Mouse (Mus musculus) left cerebral cortex, adult 9 months (tissue): ENCODE data around the gene Nt5dc1.
"Not testable (repeated sequence)": the region's sequence is repeated elsewhere in the genome, so short reads cannot be mapped to it uniquely, and the experiment has no call there.

Experiments
- DNase-seq, 2 experiments: peaks; one replicate each; pipeline ENCODE4 v3.0.0; 2022; ENCODE audit warnings: low spot score in 2 of 2

The Nt5dc1 gene

GRCm38 (mm10) chr10:34418204-34418756 lies at the start of gene Nt5dc1:
Gene Nt5dc1, minus strand, starts transcription at chr10:34418552.
- DNase-seq: peak; percentile 36 to 87

GRCm38 (mm10) chr10:34464321-34464720 lies 46.0 kb upstream of the Nt5dc1 start:
- DNase-seq: no peak

GRCm38 (mm10) chr10:34461451-34461850 lies 43.1 kb upstream of the Nt5dc1 start:
- DNase-seq: no peak

GRCm38 (mm10) chr10:34449469-34449868 lies 31.1 kb upstream of the Nt5dc1 start:
- no peak for DNase-seq

GRCm38 (mm10) chr10:34434191-34434590 lies 15.8 kb upstream of the Nt5dc1 start:
- not testable (repeated sequence) for DNase-seq

- DNase-seq: no peak
These were observed 13.4 kb upstream of the Nt5dc1 start for GRCm38 (mm10) chr10:34431783-34432182.

GRCm38 (mm10) chr10:34418794-34419193 lies 442 bp upstream of the Nt5dc1 start:
- not testable (repeated sequence) for DNase-seq

- no peak for DNase-seq
These were observed 19.1 kb downstream of the Nt5dc1 start for GRCm38 (mm10) chr10:34399267-34399666.

GRCm38 (mm10) chr10:34396959-34397358 lies 21.4 kb downstream of the Nt5dc1 start:
- no peak for DNase-seq

- DNase-seq: no peak
These were observed 28.7 kb downstream of the Nt5dc1 start, which contains the start of gene Col10a1 for GRCm38 (mm10) chr10:34389681-34390080. Gene Col10a1, plus strand, starts transcription at chr10:34389981.

- DNase-seq: no peak
These were observed 32.7 kb downstream of the Nt5dc1 start for GRCm38 (mm10) chr10:34385636-34386035.

GRCm38 (mm10) chr10:34373332-34373731 lies 45.0 kb downstream of the Nt5dc1 start:
- no peak for DNase-seq

GRCm38 (mm10) chr10:34368138-34368537 lies 50.2 kb downstream of the Nt5dc1 start:
- DNase-seq: peak in 1 of 2 experiments; percentile 6

GRCm38 (mm10) chr10:34363756-34364155 lies 54.6 kb downstream of the Nt5dc1 start:
- no peak for DNase-seq

- DNase-seq: no peak
These were observed 60.1 kb downstream of the Nt5dc1 start for GRCm38 (mm10) chr10:34358263-34358662.

GRCm38 (mm10) chr10:34352166-34352565 lies 66.2 kb downstream of the Nt5dc1 start:
- DNase-seq: no peak

- DNase-seq: no peak
These were observed 76.5 kb downstream of the Nt5dc1 start for GRCm38 (mm10) chr10:34341886-34342285.

- DNase-seq: no peak
These were observed 77.3 kb downstream of the Nt5dc1 start for GRCm38 (mm10) chr10:34341014-34341413.

GRCm38 (mm10) chr10:34328310-34328709 lies 90.0 kb downstream of the Nt5dc1 start:
- DNase-seq: peak in 1 of 2 experiments; percentile 59

- DNase-seq: no peak
These were observed 91.2 kb downstream of the Nt5dc1 start for GRCm38 (mm10) chr10:34327144-34327543.

GRCm38 (mm10) chr10:34326701-34327100 lies 91.7 kb downstream of the Nt5dc1 start:
- DNase-seq: no peak

GRCm38 (mm10) chr10:34320809-34321208 lies 97.5 kb downstream of the Nt5dc1 start:
- DNase-seq: no peak

GRCm38 (mm10) chr10:34317217-34317606 lies 101.1 kb downstream of the Nt5dc1 start:
- no peak for DNase-seq
